Mouse (Mus musculus) C2C12 (cell line): ENCODE measurements around the gene Wdr24. TPM values are rescaled to one million over a fixed set of nuclear protein-coding genes. Genes with fewer than 3 reads are reported as not detected.

ENCODE experiments used
- H3K27me3 ChIP-seq: one replicate; pipeline ENCODE4 v1.6.1; 2011; ENCODE audit not compliant: control insufficient read depth, insufficient read depth, insufficient read length
- H3K36me3 ChIP-seq: one replicate; pipeline ENCODE4 v1.6.1; 2011; ENCODE audit not compliant: control insufficient read depth, insufficient read depth
- H3K4me3 ChIP-seq: one replicate; pipeline ENCODE4 v1.5.1; 2011; ENCODE audit warnings: mild to moderate bottlenecking, control low read depth; ENCODE audit not compliant: poor library complexity, insufficient read depth, severe bottlenecking
- H3K79me2 ChIP-seq: one replicate; pipeline ENCODE4 v1.6.1; 2011; ENCODE audit not compliant: control insufficient read depth, insufficient read depth
- H3K79me3 ChIP-seq: one replicate; pipeline ENCODE4 v1.6.1; 2011; ENCODE audit warnings: low read depth, control low read depth
- H3ac ChIP-seq: one replicate; pipeline ENCODE3; 2011; ENCODE audit warnings: low read depth; ENCODE audit not compliant: control insufficient read depth, insufficient read length
- CEBPB ChIP-seq: IDR thresholded peaks from one replicate; pipeline ENCODE4 v1.6.1; 2011; ENCODE audit warnings: low read depth, mild to moderate bottlenecking, control low read depth, moderate library complexity
- CTCF ChIP-seq: IDR thresholded peaks from one replicate; pipeline ENCODE4 v1.5.1; 2011; ENCODE audit not compliant: control insufficient read depth, insufficient read depth, insufficient read length
- FOSL1 ChIP-seq: IDR thresholded peaks from one replicate; pipeline ENCODE4 v1.8.0; 2011; ENCODE audit warnings: mild to moderate bottlenecking, low read length; ENCODE audit not compliant: poor library complexity, insufficient read depth, severe bottlenecking
- MAX ChIP-seq: IDR thresholded peaks from one replicate; pipeline ENCODE4 v1.6.1; 2011; ENCODE audit warnings: mild to moderate bottlenecking, control low read depth
- MYOD1 ChIP-seq: IDR thresholded peaks from one replicate; pipeline ENCODE4 v1.6.1; 2011; ENCODE audit warnings: low read depth; ENCODE audit not compliant: control insufficient read depth, insufficient read length
- MYOG ChIP-seq: IDR thresholded peaks from one replicate; pipeline ENCODE4 v1.6.1; 2011; ENCODE audit not compliant: control insufficient read depth, insufficient read length; ENCODE audit errors: extremely low read depth
- USF1 ChIP-seq: IDR thresholded peaks from one replicate; pipeline ENCODE4 v1.6.1; 2011; ENCODE audit warnings: low read depth, mild to moderate bottlenecking, control low read depth, moderate library complexity
- polyA plus RNA-seq: library from polyadenylated mRNA; unstranded; fragments of >200 nt; fragmentation: generic; extraction: Trizol; gene quantifications from one replicate; pipeline ENCODE4 v1.2.1, GENCODE M21; 2012; ENCODE audit warnings: missing spikeins

Gene Wdr24
- polyA plus RNA-seq, 1 experiment: 14.3 TPM

GRCm38 (mm10) chr17:25785281-25785745 is 38.1 kb upstream of the Wdr24 start, which contains the start of gene Haghl:
Haghl (minus strand) TSS chr17:25785673.
- H3K27me3 ChIP-seq: no peaks in the 10 kb centered on the region
- TF ChIP-seq MYOD1: no peak
- no peak for TF ChIP-seq CEBPB
- TF ChIP-seq MAX: no peak
- TF ChIP-seq CTCF: no peak
- TF ChIP-seq USF1: no peak
- no peak for TF ChIP-seq MYOG
- no peak for TF ChIP-seq FOSL1
- H3ac ChIP-seq: peak within 1 kb of the TSS; percentile 83
- H3K36me3 ChIP-seq: peaks cover 24% of the 10 kb centered on the region
- peaks cover 15% of the 10 kb centered on the region for H3K79me2 ChIP-seq
- H3K4me3 ChIP-seq: peak within 1 kb of the TSS; percentile 53
- no peaks in the 10 kb centered on the region for H3K79me3 ChIP-seq

- no peaks in the 10 kb centered on the region for H3K27me3 ChIP-seq
- TF ChIP-seq CTCF (no peak), MYOG (no peak), USF1 (no peak), CEBPB (no peak), MAX (no peak), FOSL1 (no peak), MYOD1 (no peak)
- peak within 1 kb of the TSS; percentile 53 for H3K4me3 ChIP-seq
- peaks cover 21% of the 10 kb centered on the region for H3K36me3 ChIP-seq
- H3K79me2 ChIP-seq: peaks cover 24% of the 10 kb centered on the region
- peak within 1 kb of the TSS; percentile 83 for H3ac ChIP-seq
- H3K79me3 ChIP-seq: peaks cover 2% of the 10 kb centered on the region
Measured at GRCm38 (mm10) chr17:25786280-25786679, 37.1 kb upstream of the Wdr24 start, which contains the start of gene Ccdc78. Ccdc78 (plus strand) TSS chr17:25786580.

GRCm38 (mm10) chr17:25786781-25787504 is 36.5 kb upstream of the Wdr24 start:
- peaks cover 31% of the 10 kb centered on the region for H3K79me2 ChIP-seq
- peaks cover 2% of the 10 kb centered on the region for H3K79me3 ChIP-seq
- peaks cover 15% of the 10 kb centered on the region for H3K36me3 ChIP-seq
- no peaks in the 10 kb centered on the region for H3K27me3 ChIP-seq
- no peak overlapping the region for H3K4me3 ChIP-seq
- TF ChIP-seq MYOG: no peak
- no peak for TF ChIP-seq CEBPB
- TF ChIP-seq MYOD1: no peak
- TF ChIP-seq FOSL1: no peak
- no peak for TF ChIP-seq CTCF
- TF ChIP-seq MAX: no peak
- no peak for TF ChIP-seq USF1
- no peak overlapping the region for H3ac ChIP-seq

GRCm38 (mm10) chr17:25791320-25791842 is 32.0 kb upstream of the Wdr24 start:
- Histone ChIP-seq H3K79me3 (peaks cover 7% of the 10 kb centered on the region), H3K36me3 (peaks cover 4% of the 10 kb centered on the region), H3ac (peak overlapping the region; percentile 85), H3K79me2 (peaks cover 26% of the 10 kb centered on the region), H3K4me3 (peak overlapping the region; percentile 79), H3K27me3 (no peaks in the 10 kb centered on the region)
- TF ChIP-seq CTCF (no peak), USF1 (no peak), MAX (no peak), MYOD1 (no peak), CEBPB (no peak)

GRCm38 (mm10) chr17:25791843-25792527 is 31.4 kb upstream of the Wdr24 start:
- TF ChIP-seq CTCF: no peak
- no peak for TF ChIP-seq CEBPB
- TF ChIP-seq USF1: no peak
- TF ChIP-seq MYOD1: no peak
- TF ChIP-seq FOSL1: no peak
- no peak for TF ChIP-seq MYOG
- TF ChIP-seq MAX: no peak
- Histone ChIP-seq H3K27me3 (no peaks in the 10 kb centered on the region), H3K36me3 (peaks cover 4% of the 10 kb centered on the region), H3K4me3 (peak overlapping the region; percentile 79), H3K79me3 (peaks cover 7% of the 10 kb centered on the region), H3K79me2 (peaks cover 30% of the 10 kb centered on the region), H3ac (peak overlapping the region; percentile 85)
